Comparison of ENCODE assay signal across 17 mouse cellular contexts in genomic region chr8:61646195-61646835, GRCm38 (mm10).
DNase-seq lines count a peak whose midpoint lies in the region; ATAC-seq lines count a peak whose summit lies in the region.
"Had no signal": no experiment of that assay in that cellular context is flagged by ENCODE, and none has a peak within 500 bp of the region (broad histone marks: within the 10 kb centered on the region; RNA-seq: fewer than 3 reads in every experiment).

No protein-coding gene starts in this region.

- H3K4me3 ChIP-seq in heart, embryonic 11.5 days (ENCODE audit: low read depth, low read length): no peak overlapping the region
- no peak overlapping the region for H3K4me3 ChIP-seq in lung, embryonic 15.5 days
- H3K4me3 ChIP-seq in embryonic facial prominence, embryonic 15.5 days (replicated peaks): no peak overlapping the region
- H3K4me3 ChIP-seq: layer of hippocampus, adult 2 months had no signal

- H3K4me2 ChIP-seq in heart, embryonic 11.5 days: no peak overlapping the region
- no peak overlapping the region for H3K4me2 ChIP-seq in lung, embryonic 15.5 days
- no peak overlapping the region for H3K4me2 ChIP-seq in embryonic facial prominence, embryonic 15.5 days (replicated peaks)

- no peaks in the 10 kb centered on the region for H3K27me3 ChIP-seq in heart, embryonic 11.5 days (ENCODE audit: control insufficient read depth, insufficient read depth, low read length)
- no peaks in the 10 kb centered on the region for H3K27me3 ChIP-seq in lung, embryonic 15.5 days
- H3K27me3 ChIP-seq in embryonic facial prominence, embryonic 15.5 days: no peaks in the 10 kb centered on the region

- no peaks in the 10 kb centered on the region for H3K36me3 ChIP-seq in heart, embryonic 11.5 days (ENCODE audit: control insufficient read depth, insufficient read depth, low read length)
- H3K36me3 ChIP-seq in lung, embryonic 15.5 days: no peaks in the 10 kb centered on the region
- H3K36me3 ChIP-seq in embryonic facial prominence, embryonic 15.5 days: no peaks in the 10 kb centered on the region

- WGBS in heart, embryonic 11.5 days (ENCODE audit: insufficient replicate concordance): 81% methylated on average over 8 of the region's 8 CpGs
- 36% methylated on average over 8 of the region's 8 CpGs for WGBS in lung, embryonic 15.5 days
- WGBS in embryonic facial prominence, embryonic 15.5 days: 39% methylated on average over 8 of the region's 8 CpGs

- no peak for ATAC-seq in heart, embryonic 11.5 days (replicated peaks; ENCODE audit: insufficient number of reproducible peaks, low FRiP score, low TSS enrichment)
- ATAC-seq in lung, embryonic 15.5 days (ENCODE audit: borderline replicate concordance, extremely low read depth, low FRiP score, low TSS enrichment): peak; percentile 47; the same call in 1 of the 2 replicates
- peak; percentile 57; the same call in 1 of the 2 replicates for ATAC-seq in embryonic facial prominence, embryonic 15.5 days (ENCODE audit: insufficient number of reproducible peaks, low FRiP score, low TSS enrichment, low read depth)
- ATAC-seq: forebrain, postnatal 0 days; hindbrain, embryonic 16.5 days; midbrain, embryonic 16.5 days had no signal

- H3K9me3 ChIP-seq in heart, embryonic 11.5 days (replicated peaks; ENCODE audit: control insufficient read depth, low read length): no peaks in the 10 kb centered on the region
- no peaks in the 10 kb centered on the region for H3K9me3 ChIP-seq in lung, embryonic 15.5 days
- no peaks in the 10 kb centered on the region for H3K9me3 ChIP-seq in embryonic facial prominence, embryonic 15.5 days (replicated peaks)

- peak; percentile 1 for DNase-seq in heart, postnatal 4 days
- DNase-seq in lung, postnatal 4 days: no peak
- DNase-seq in telencephalon, adult 2 months (ENCODE audit: low read depth, low spot score): peak; percentile 6
- DNase-seq in cerebellum, postnatal 36 days: no peak
- DNase-seq: adrenal gland, postnatal 36 days; cerebellum, adult 9-10 months; forebrain, postnatal 0 days; gastrocnemius, postnatal 10 days; heart, postnatal 36 days; kidney, adult 18-20 months; lung, adult 18-20 months had no signal

- H3K27ac ChIP-seq in heart, embryonic 11.5 days (ENCODE audit: low read depth, low read length): no peak overlapping the region
- peak overlapping the region; percentile 12 for H3K27ac ChIP-seq in lung, embryonic 15.5 days
- peak overlapping the region; percentile 55 for H3K27ac ChIP-seq in embryonic facial prominence, embryonic 15.5 days (replicated peaks)
- H3K27ac ChIP-seq: layer of hippocampus, adult 2 months had no signal

- H3K9ac ChIP-seq in heart, embryonic 11.5 days (ENCODE audit: low read depth, low read length): no peak overlapping the region
- no peak overlapping the region for H3K9ac ChIP-seq in lung, embryonic 15.5 days
- H3K9ac ChIP-seq in embryonic facial prominence, embryonic 15.5 days: no peak overlapping the region
- H3K9ac ChIP-seq: forebrain, postnatal 0 days had no signal

- H3K4me1 ChIP-seq in heart, embryonic 11.5 days (ENCODE audit: control insufficient read depth, insufficient read depth, low read length): peaks cover 14% of the 10 kb centered on the region
- peaks cover 24% of the 10 kb centered on the region for H3K4me1 ChIP-seq in lung, embryonic 15.5 days
- peaks cover 23% of the 10 kb centered on the region for H3K4me1 ChIP-seq in embryonic facial prominence, embryonic 15.5 days

Comparison
In these comparisons a context has a peak if more than half of its experiments do, and no peak if none do; other contexts are left out.
1. DNase-seq: peak in heart, postnatal 4 days (single experiment) and telencephalon, adult 2 months (single experiment); none in lung, postnatal 4 days (0 of 2) and cerebellum, postnatal 36 days (0 of 2).